Mouse (Mus musculus): ENCODE results near the gene Gsdma3. TPM values are rescaled to one million over a fixed set of nuclear protein-coding genes. Genes with fewer than 3 reads are reported as not detected.

Gsdma3 gene
- total and polyA plus RNA-seq, 2 experiments from 2014 or later: not detected

DNA sequence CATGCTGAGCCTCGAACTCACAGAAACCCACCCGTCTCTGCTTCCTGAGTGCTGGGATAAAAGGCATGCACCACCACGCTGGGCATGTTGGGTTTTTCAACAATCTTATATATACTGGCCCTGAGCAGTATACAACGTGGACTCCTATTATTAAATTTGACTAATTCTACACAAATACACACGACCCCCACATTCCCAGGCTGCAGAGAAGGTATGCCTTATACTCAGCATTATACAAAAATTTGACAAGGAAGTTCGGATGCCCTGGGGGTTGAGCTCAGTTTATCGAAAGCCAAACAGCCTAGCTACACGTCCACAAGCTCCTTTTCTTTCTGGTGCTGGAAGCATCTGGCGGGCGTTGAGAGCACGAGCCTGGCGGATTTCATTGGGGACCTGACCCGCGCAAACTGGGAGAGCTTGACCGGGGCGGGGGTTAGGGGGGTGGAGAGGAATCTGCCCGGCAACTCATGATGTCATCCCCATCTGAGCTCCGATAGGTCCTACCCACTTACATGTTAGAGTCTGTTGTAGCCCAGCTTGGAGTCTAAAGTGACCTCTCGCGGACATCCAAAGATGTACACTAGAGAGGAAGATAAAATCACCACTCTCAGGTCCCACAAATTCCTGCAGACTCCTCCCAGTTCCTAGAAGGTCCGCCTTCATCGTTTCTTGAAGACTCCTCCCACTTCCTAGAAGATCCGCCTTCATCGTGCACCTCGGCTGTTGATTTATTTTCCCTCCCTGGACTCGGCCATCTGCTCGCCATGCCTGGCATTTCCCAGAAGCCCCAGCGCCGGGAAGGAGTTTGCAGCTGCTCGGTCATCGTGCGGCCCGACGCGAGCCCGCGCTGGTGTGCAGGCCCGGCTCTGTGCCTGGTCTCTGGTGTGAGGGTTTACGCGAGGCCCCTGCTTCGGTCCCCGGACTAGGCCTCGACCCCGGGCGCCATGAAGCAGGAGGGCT lies 55.9 kb downstream of the Gsdma3 start, which contains the start of gene Psmd3:
Gene Psmd3 (plus strand): TSS at position 769 of the 960 bp plus-strand sequence.
- DNase-seq (ENCODE audit: low spot score): peak; percentile 98

DNA sequence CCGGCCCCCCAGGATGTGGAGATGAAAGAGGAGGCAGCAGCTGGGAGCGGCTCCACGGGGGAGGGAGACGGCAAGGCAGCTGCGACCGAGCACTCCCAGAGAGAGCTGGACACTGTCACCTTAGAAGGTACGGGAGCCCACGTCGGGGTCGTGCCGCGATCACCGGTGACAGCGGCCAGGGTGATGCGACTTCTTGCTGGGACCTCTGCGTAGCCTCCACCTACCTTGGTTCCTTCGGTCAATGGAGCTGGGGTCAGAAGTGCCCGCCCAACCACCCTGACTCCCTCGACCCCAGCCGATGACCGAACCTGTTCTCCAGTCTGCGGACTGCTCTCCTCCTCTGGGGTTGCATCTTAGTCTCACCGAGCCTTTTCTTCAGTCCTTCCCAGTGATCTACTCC lies 56.7 kb downstream of the Gsdma3 start:
- TF ChIP-seq CTCF (IDR thresholded peaks at IDR 0.05; ENCODE audit: low read depth) (no peak), EP300 (IDR thresholded peaks at IDR 0.05; ENCODE audit: low read depth) (no peak)
- Histone ChIP-seq H3K27ac (ENCODE audit: low read depth) (peak overlapping the region; percentile 75), H3K4me2 (ENCODE audit: low read depth, low read length) (peak overlapping the region; percentile 80), H3K4me3 (ENCODE audit: low read depth, low read length) (peak overlapping the region; percentile 71), H3K36me3 (replicated peaks; ENCODE audit: control insufficient read depth, insufficient read depth, low read length) (peaks cover 28% of the 10 kb centered on the region), H3K9me3 (replicated peaks; ENCODE audit: control insufficient read depth, low read length) (no peaks in the 10 kb centered on the region), H3K9ac (replicated peaks; ENCODE audit: low read depth, low read length) (peak overlapping the region; percentile 88), H3K4me1 (ENCODE audit: control insufficient read depth, insufficient read depth) (peaks cover 10% of the 10 kb centered on the region), H3K27me3 (ENCODE audit: control insufficient read depth, insufficient read depth, low read length) (no peaks in the 10 kb centered on the region)
- DNase-seq (ENCODE audit: low spot score) (no peak), ATAC-seq (ENCODE audit: insufficient read depth, low read depth) (peak; percentile 14; the same call in 1 of the 2 replicates)
- WGBS: under 1% methylated on average over 23 of the region's 23 CpGs

More for the DNA sequence above, 55.9 kb downstream of the Gsdma3 start, which contains the start of gene Psmd3:
- peaks cover 10% of the 10 kb centered on the region for H3K4me1 ChIP-seq (ENCODE audit: control insufficient read depth, insufficient read depth)
- H3K4me2 ChIP-seq (ENCODE audit: low read depth, low read length): peak within 1 kb of the TSS; percentile 80
- TF ChIP-seq EP300 (IDR thresholded peaks at IDR 0.05; ENCODE audit: low read depth): peak; percentile 82
- TF ChIP-seq CTCF (IDR thresholded peaks at IDR 0.05; ENCODE audit: low read depth): peak; percentile 27; the same call in 1 of the 2 replicates
- peak within 1 kb of the TSS; percentile 88 for H3K9ac ChIP-seq (replicated peaks; ENCODE audit: low read depth, low read length)
- peak within 1 kb of the TSS; percentile 75 for H3K27ac ChIP-seq (ENCODE audit: low read depth)
- H3K27me3 ChIP-seq (ENCODE audit: control insufficient read depth, insufficient read depth, low read length): no peaks in the 10 kb centered on the region
- peak within 1 kb of the TSS; percentile 71 for H3K4me3 ChIP-seq (ENCODE audit: low read depth, low read length)
- WGBS: 3% methylated on average over 45 of the region's 45 CpGs
- H3K36me3 ChIP-seq (replicated peaks; ENCODE audit: control insufficient read depth, insufficient read depth, low read length): peaks cover 20% of the 10 kb centered on the region
- no peaks in the 10 kb centered on the region for H3K9me3 ChIP-seq (replicated peaks; ENCODE audit: control insufficient read depth, low read length)
- peak; percentile 92 for ATAC-seq (ENCODE audit: insufficient read depth, low read depth)

DNA sequence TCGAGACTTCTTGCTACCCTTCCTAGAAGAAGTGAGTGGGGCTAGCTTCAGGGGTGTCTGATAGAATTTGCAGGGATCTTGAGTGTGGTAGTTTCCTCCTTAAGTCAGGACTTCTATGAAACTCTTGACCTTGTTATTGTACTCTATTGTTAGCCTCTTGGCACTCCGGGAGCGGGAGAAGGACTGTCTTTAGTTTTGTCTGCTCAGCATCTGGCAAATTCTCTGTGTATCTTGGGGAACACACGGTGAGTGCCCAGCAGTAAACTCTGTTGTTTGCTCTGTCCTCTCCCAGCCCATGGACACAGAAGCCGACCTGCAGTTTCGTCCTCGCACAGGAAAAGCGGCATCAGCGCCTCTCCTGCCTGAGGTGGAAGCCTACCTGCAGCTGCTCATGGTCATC lies 59.5 kb downstream of the Gsdma3 start:
- Histone ChIP-seq H3K4me2 (ENCODE audit: low read depth, low read length) (no peak overlapping the region), H3K9ac (replicated peaks; ENCODE audit: low read depth, low read length) (no peak overlapping the region), H3K27me3 (ENCODE audit: control insufficient read depth, insufficient read depth, low read length) (no peaks in the 10 kb centered on the region), H3K9me3 (replicated peaks; ENCODE audit: control insufficient read depth, low read length) (no peaks in the 10 kb centered on the region), H3K4me3 (ENCODE audit: low read depth, low read length) (no peak overlapping the region), H3K4me1 (ENCODE audit: control insufficient read depth, insufficient read depth) (peaks cover 10% of the 10 kb centered on the region), H3K27ac (ENCODE audit: low read depth) (no peak overlapping the region), H3K36me3 (replicated peaks; ENCODE audit: control insufficient read depth, insufficient read depth, low read length) (peaks cover 52% of the 10 kb centered on the region)
- 80% methylated on average over 9 of the region's 9 CpGs for WGBS
- ATAC-seq (ENCODE audit: insufficient read depth, low read depth): no peak
- TF ChIP-seq EP300 (IDR thresholded peaks at IDR 0.05; ENCODE audit: low read depth) (no peak), CTCF (IDR thresholded peaks at IDR 0.05; ENCODE audit: low read depth) (no peak)
- DNase-seq (ENCODE audit: low spot score): no peak

DNA sequence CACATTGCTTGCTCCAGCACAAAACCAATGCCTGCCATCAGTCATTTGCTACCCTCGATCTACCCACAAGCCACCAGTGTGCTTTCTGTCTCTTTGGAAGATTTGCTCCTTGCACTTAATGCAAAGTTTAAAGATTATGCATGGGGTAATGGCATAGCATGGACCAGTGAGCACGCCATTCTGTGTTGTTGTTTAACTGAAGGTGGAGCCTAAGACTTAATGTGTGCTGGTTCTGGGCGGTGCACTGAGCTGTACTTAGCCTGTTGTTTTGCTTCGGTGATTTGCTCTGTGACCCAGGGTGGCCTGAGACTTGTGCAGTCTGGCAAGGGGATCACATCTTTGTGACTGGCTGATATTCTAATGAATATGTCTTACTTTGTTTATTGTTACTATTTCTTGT lies 60.8 kb downstream of the Gsdma3 start:
- ATAC-seq (ENCODE audit: insufficient read depth, low read depth): no peak
- H3K4me3 ChIP-seq (ENCODE audit: low read depth, low read length): no peak overlapping the region
- no peak overlapping the region for H3K4me2 ChIP-seq (ENCODE audit: low read depth, low read length)
- H3K9ac ChIP-seq (replicated peaks; ENCODE audit: low read depth, low read length): no peak overlapping the region
- no peak overlapping the region for H3K27ac ChIP-seq (ENCODE audit: low read depth)
- DNase-seq (ENCODE audit: low spot score): no peak
- H3K27me3 ChIP-seq (ENCODE audit: control insufficient read depth, insufficient read depth, low read length): no peaks in the 10 kb centered on the region
- no peaks in the 10 kb centered on the region for H3K9me3 ChIP-seq (replicated peaks; ENCODE audit: control insufficient read depth, low read length)
- WGBS: 87% methylated on average over 4 of the region's 4 CpGs
- peaks cover 10% of the 10 kb centered on the region for H3K4me1 ChIP-seq (ENCODE audit: control insufficient read depth, insufficient read depth)
- peaks cover 65% of the 10 kb centered on the region for H3K36me3 ChIP-seq (replicated peaks; ENCODE audit: control insufficient read depth, insufficient read depth, low read length)
- TF ChIP-seq CTCF (IDR thresholded peaks at IDR 0.05; ENCODE audit: low read depth) (no peak), EP300 (IDR thresholded peaks at IDR 0.05; ENCODE audit: low read depth) (no peak)

Other genes starting within 250 kb of the Gsdma3 start
- 293 and 299 TPM in 2 replicates for gene Tcap, start 242.5 kb upstream of the Gsdma3 start, total RNA-seq (2014; rRNA removed; ENCODE audit: low replicate concordance)
- 455 and 518 TPM in 2 replicates for gene Tcap, start 242.5 kb upstream of the Gsdma3 start, polyA plus RNA-seq (2015; fragmentation: Nextera tagmentation; extraction: Ambion mirVana)
- gene Pnmt, start 239.9 kb upstream of the Gsdma3 start, total RNA-seq (2014; rRNA removed; ENCODE audit: low replicate concordance): 4.2 TPM in 1 of 2 replicates, not detected in the other
- 0.26 TPM in 1 of 2 replicates, not detected in the other for gene Pnmt, start 239.9 kb upstream of the Gsdma3 start, polyA plus RNA-seq (2015; fragmentation: Nextera tagmentation; extraction: Ambion mirVana)
- gene Pgap3, start 225.9 kb upstream of the Gsdma3 start, total RNA-seq (2014; rRNA removed; ENCODE audit: low replicate concordance): 35.7 and 46.0 TPM in 2 replicates
- 15.9 and 18.2 TPM in 2 replicates for gene Pgap3, start 225.9 kb upstream of the Gsdma3 start, polyA plus RNA-seq (2015; fragmentation: Nextera tagmentation; extraction: Ambion mirVana)
- 23.2 and 31.4 TPM in 2 replicates for gene Erbb2, start 213.9 kb upstream of the Gsdma3 start, total RNA-seq (2014; rRNA removed; ENCODE audit: low replicate concordance)
- 15.5 and 16.8 TPM in 2 replicates for gene Erbb2, start 213.9 kb upstream of the Gsdma3 start, polyA plus RNA-seq (2015; fragmentation: Nextera tagmentation; extraction: Ambion mirVana)
- gene Mien1, start 187.4 kb upstream of the Gsdma3 start, total RNA-seq (2014; rRNA removed; ENCODE audit: low replicate concordance): 20.6 and 26.5 TPM in 2 replicates
- gene Mien1, start 187.4 kb upstream of the Gsdma3 start, polyA plus RNA-seq (2015; fragmentation: Nextera tagmentation; extraction: Ambion mirVana): 104 and 113 TPM in 2 replicates
- gene Grb7, start 180.0 kb upstream of the Gsdma3 start, total RNA-seq (2014; rRNA removed; ENCODE audit: low replicate concordance): 0.92 and 0.93 TPM in 2 replicates
- 0.15 and 0.23 TPM in 2 replicates for gene Grb7, start 180.0 kb upstream of the Gsdma3 start, polyA plus RNA-seq (2015; fragmentation: Nextera tagmentation; extraction: Ambion mirVana)
- 8.3 TPM in 1 of 2 replicates, not detected in the other for gene Ikzf3, start 80.3 kb upstream of the Gsdma3 start, total RNA-seq (2014; rRNA removed; ENCODE audit: low replicate concordance)
- 0.15 TPM in 1 of 2 replicates, not detected in the other for gene Ikzf3, start 80.3 kb upstream of the Gsdma3 start, polyA plus RNA-seq (2015; fragmentation: Nextera tagmentation; extraction: Ambion mirVana)
- not detected in 2 replicates for gene Zpbp2, start 75.3 kb upstream of the Gsdma3 start, total RNA-seq (2014; rRNA removed; ENCODE audit: low replicate concordance)
- 0.14 and 0.23 TPM in 2 replicates for gene Zpbp2, start 75.3 kb upstream of the Gsdma3 start, polyA plus RNA-seq (2015; fragmentation: Nextera tagmentation; extraction: Ambion mirVana)
- 36.1 and 44.8 TPM in 2 replicates for gene Ormdl3, start 39.0 kb upstream of the Gsdma3 start, total RNA-seq (2014; rRNA removed; ENCODE audit: low replicate concordance)
- gene Ormdl3, start 39.0 kb upstream of the Gsdma3 start, polyA plus RNA-seq (2015; fragmentation: Nextera tagmentation; extraction: Ambion mirVana): 49.4 and 50.2 TPM in 2 replicates
- gene Lrrc3c, start 28.1 kb upstream of the Gsdma3 start, total RNA-seq (2014; rRNA removed; ENCODE audit: low replicate concordance): not detected in 2 replicates
- not detected in 2 replicates for gene Lrrc3c, start 28.1 kb upstream of the Gsdma3 start, polyA plus RNA-seq (2015; fragmentation: Nextera tagmentation; extraction: Ambion mirVana)
- 0.15 and 0.19 TPM in 2 replicates for gene Gm12355, start 699 bp upstream of the Gsdma3 start, total RNA-seq (2014; rRNA removed; ENCODE audit: low replicate concordance)
- gene Gm12355, start 699 bp upstream of the Gsdma3 start, polyA plus RNA-seq (2015; fragmentation: Nextera tagmentation; extraction: Ambion mirVana): 0.23 and 0.26 TPM in 2 replicates
- gene Gsdma2, start 20.4 kb downstream of the Gsdma3 start, total RNA-seq (2014; rRNA removed; ENCODE audit: low replicate concordance): not detected in 2 replicates
- gene Gsdma2, start 20.4 kb downstream of the Gsdma3 start, polyA plus RNA-seq (2015; fragmentation: Nextera tagmentation; extraction: Ambion mirVana): not detected in 2 replicates
- not detected in 2 replicates for gene Gsdma, start 38.0 kb downstream of the Gsdma3 start, total RNA-seq (2014; rRNA removed; ENCODE audit: low replicate concordance)
- gene Gsdma, start 38.0 kb downstream of the Gsdma3 start, polyA plus RNA-seq (2015; fragmentation: Nextera tagmentation; extraction: Ambion mirVana): not detected in 2 replicates
- gene Psmd3, start 56.2 kb downstream of the Gsdma3 start, total RNA-seq (2014; rRNA removed; ENCODE audit: low replicate concordance): 96.4 and 130 TPM in 2 replicates
- 134 and 147 TPM in 2 replicates for gene Psmd3, start 56.2 kb downstream of the Gsdma3 start, polyA plus RNA-seq (2015; fragmentation: Nextera tagmentation; extraction: Ambion mirVana)
- gene Csf3, start 74.9 kb downstream of the Gsdma3 start, total RNA-seq (2014; rRNA removed; ENCODE audit: low replicate concordance): 0.23 TPM in 1 of 2 replicates, not detected in the other
- not detected in 2 replicates for gene Csf3, start 74.9 kb downstream of the Gsdma3 start, polyA plus RNA-seq (2015; fragmentation: Nextera tagmentation; extraction: Ambion mirVana)
- 39.9 and 48.0 TPM in 2 replicates for gene Med24, start 103.1 kb downstream of the Gsdma3 start, total RNA-seq (2014; rRNA removed; ENCODE audit: low replicate concordance)
- gene Med24, start 103.1 kb downstream of the Gsdma3 start, polyA plus RNA-seq (2015; fragmentation: Nextera tagmentation; extraction: Ambion mirVana): 21.9 and 23.3 TPM in 2 replicates
- gene Thra, start 114.3 kb downstream of the Gsdma3 start, total RNA-seq (2014; rRNA removed; ENCODE audit: low replicate concordance): 188 and 234 TPM in 2 replicates
- gene Thra, start 114.3 kb downstream of the Gsdma3 start, polyA plus RNA-seq (2015; fragmentation: Nextera tagmentation; extraction: Ambion mirVana): 40.8 and 44.0 TPM in 2 replicates
- 21.0 and 24.3 TPM in 2 replicates for gene Nr1d1, start 149.0 kb downstream of the Gsdma3 start, total RNA-seq (2014; rRNA removed; ENCODE audit: low replicate concordance)
- 10.2 and 10.7 TPM in 2 replicates for gene Nr1d1, start 149.0 kb downstream of the Gsdma3 start, polyA plus RNA-seq (2015; fragmentation: Nextera tagmentation; extraction: Ambion mirVana)
- 47.4 and 54.6 TPM in 2 replicates for gene Msl1, start 169.2 kb downstream of the Gsdma3 start, total RNA-seq (2014; rRNA removed; ENCODE audit: low replicate concordance)
- gene Msl1, start 169.2 kb downstream of the Gsdma3 start, polyA plus RNA-seq (2015; fragmentation: Nextera tagmentation; extraction: Ambion mirVana): 11.3 and 12.6 TPM in 2 replicates
- gene Casc3, start 178.5 kb downstream of the Gsdma3 start, total RNA-seq (2014; rRNA removed; ENCODE audit: low replicate concordance): 6.8 and 9.7 TPM in 2 replicates
- gene Casc3, start 178.5 kb downstream of the Gsdma3 start, polyA plus RNA-seq (2015; fragmentation: Nextera tagmentation; extraction: Ambion mirVana): 11.6 and 11.9 TPM in 2 replicates
- gene Rapgefl1, start 210.4 kb downstream of the Gsdma3 start, total RNA-seq (2014; rRNA removed; ENCODE audit: low replicate concordance): 0.77 and 0.80 TPM in 2 replicates
- 0.41 and 0.55 TPM in 2 replicates for gene Rapgefl1, start 210.4 kb downstream of the Gsdma3 start, polyA plus RNA-seq (2015; fragmentation: Nextera tagmentation; extraction: Ambion mirVana)
- gene Wipf2, start 237.3 kb downstream of the Gsdma3 start, total RNA-seq (2014; rRNA removed; ENCODE audit: low replicate concordance): 3.4 and 6.2 TPM in 2 replicates
- 1.5 and 1.8 TPM in 2 replicates for gene Wipf2, start 237.3 kb downstream of the Gsdma3 start, polyA plus RNA-seq (2015; fragmentation: Nextera tagmentation; extraction: Ambion mirVana)

Data from heart, postnatal 0 days (tissue).